Mouse (Mus musculus) bone marrow macrophage, adult 2 months (primary cell): ENCODE measurements around the gene Dscaml1.

Source experiments
- CTCF ChIP-seq: IDR thresholded peaks from 2 replicates; pipeline ENCODE4 v1.5.1; 2012; ENCODE audit warnings: low read depth, mild to moderate bottlenecking, low read length, moderate library complexity
- POLR2A ChIP-seq: IDR thresholded peaks from 2 replicates; pipeline ENCODE4 v1.6.1; 2012; ENCODE audit warnings: mild to moderate bottlenecking, low read depth, low read length, borderline replicate concordance

GRCm38 (mm10) chr9:45787547-45787946 is 361.1 kb downstream of the Dscaml1 start:
- no peak for TF ChIP-seq CTCF
- TF ChIP-seq POLR2A, result no peak
